Mouse (Mus musculus): Measurements from ENCODE around the gene Lias. TPM values are rescaled to one million over a fixed set of nuclear protein-coding genes. Genes with fewer than 3 reads are reported as not detected.

Lias gene
- polyA plus RNA-seq, 1 experiment: 35.3 TPM

GRCm38 (mm10) chr5:65457086-65457827, 66.0 kb downstream of the Lias start:
- DNase-seq (ENCODE audit: low read depth): peak; percentile 24
- TF ChIP-seq POLR2A (IDR thresholded peaks at IDR 0.05; ENCODE audit: borderline replicate concordance, extremely low read depth, insufficient read depth, insufficient read length, poor library complexity, severe bottlenecking): no peak
- no peak for TF ChIP-seq CTCF (IDR thresholded peaks at IDR 0.05; ENCODE audit: borderline replicate concordance, extremely low read depth, insufficient read depth, insufficient read length)

GRCm38 (mm10) chr5:65457846-65458245, 66.5 kb downstream of the Lias start:
- DNase-seq (ENCODE audit: low read depth): no peak
- TF ChIP-seq CTCF (IDR thresholded peaks at IDR 0.05; ENCODE audit: borderline replicate concordance, extremely low read depth, insufficient read depth, insufficient read length): no peak
- TF ChIP-seq POLR2A (IDR thresholded peaks at IDR 0.05; ENCODE audit: borderline replicate concordance, extremely low read depth, insufficient read depth, insufficient read length, poor library complexity, severe bottlenecking): no peak

- no peak for TF ChIP-seq POLR2A (IDR thresholded peaks at IDR 0.05; ENCODE audit: borderline replicate concordance, extremely low read depth, insufficient read depth, insufficient read length, poor library complexity, severe bottlenecking)
- TF ChIP-seq CTCF (IDR thresholded peaks at IDR 0.05; ENCODE audit: borderline replicate concordance, extremely low read depth, insufficient read depth, insufficient read length): no peak
- no peak for DNase-seq (ENCODE audit: low read depth)
Observed at GRCm38 (mm10) chr5:65459454-65459853, 68.2 kb downstream of the Lias start.

Other genes with a start within 250 kb of the Lias start
- gene Wdr19, start 191.8 kb upstream of the Lias start, polyA plus RNA-seq (2012; rRNA removed): 14.7 and 16.7 TPM in 2 replicates
- gene Rfc1, start 55.8 kb upstream of the Lias start, polyA plus RNA-seq (2012; rRNA removed): 20.1 and 21.0 TPM in 2 replicates
- 0.13 and 0.14 TPM in 2 replicates for gene Klb, start 43.2 kb upstream of the Lias start, polyA plus RNA-seq (2012; rRNA removed)
- gene Rpl9, start 53 bp upstream of the Lias start, polyA plus RNA-seq (2012; rRNA removed): 765 and 780 TPM in 2 replicates
- 39.2 and 40.0 TPM in 2 replicates for gene Ugdh, start 44.5 kb downstream of the Lias start, polyA plus RNA-seq (2012; rRNA removed)
- gene Gm43552, start 101.3 kb downstream of the Lias start, polyA plus RNA-seq (2012; rRNA removed): not detected in 2 replicates
- gene Smim14, start 145.7 kb downstream of the Lias start, polyA plus RNA-seq (2012; rRNA removed): 118 and 119 TPM in 2 replicates
- 88.9 and 105 TPM in 2 replicates for gene Ube2k, start 145.7 kb downstream of the Lias start, polyA plus RNA-seq (2012; rRNA removed)